Mouse (Mus musculus) midbrain, embryonic 16.5 days (tissue): ENCODE measurements around the gene Gm29609. TPM values are rescaled to one million over a fixed set of nuclear protein-coding genes. Genes with fewer than 3 reads are reported as not detected.

Experiments
- ATAC-seq: fragments of 200-750 bp; cut with Nextera tagmentation; 2 replicates; pipeline ENCODE4 v1.8.0; 2017; ENCODE audit warnings: moderate TSS enrichment
- H3K27ac ChIP-seq: fragments of 300-500 bp; sonication (generic); 2 replicates; pipeline ENCODE4 v1.5.1; 2014; ENCODE audit warnings: mild to moderate bottlenecking, low read length, mixed read lengths
- H3K27me3 ChIP-seq: fragments of 300-500 bp; sonication (generic); 2 replicates; pipeline ENCODE4 v1.6.1; 2014; ENCODE audit warnings: low read depth, low read length, mixed read lengths; ENCODE audit not compliant: control insufficient read depth, insufficient read depth
- H3K36me3 ChIP-seq: fragments of 300-500 bp; sonication (generic); 2 replicates; pipeline ENCODE4 v1.6.1; 2014; ENCODE audit warnings: mild to moderate bottlenecking, low read length, moderate library complexity, mixed read lengths; ENCODE audit not compliant: control insufficient read depth, insufficient read depth
- H3K4me1 ChIP-seq: fragments of 300-500 bp; sonication (generic); 2 replicates; pipeline ENCODE4 v1.6.1; 2014; ENCODE audit warnings: mild to moderate bottlenecking, low read length, mixed read lengths; ENCODE audit not compliant: control insufficient read depth, insufficient read depth
- H3K4me2 ChIP-seq: fragments of 300-500 bp; sonication (generic); 2 replicates; pipeline ENCODE4 v1.6.1; 2014; ENCODE audit warnings: mild to moderate bottlenecking, low read length, mixed read lengths
- H3K4me3 ChIP-seq: fragments of 300-500 bp; sonication (generic); 2 replicates; pipeline ENCODE4 v1.5.1; 2014; ENCODE audit warnings: low read depth, mild to moderate bottlenecking, low read length, moderate library complexity, mixed read lengths
- H3K9ac ChIP-seq: fragments of 300-500 bp; sonication (generic); 2 replicates; pipeline ENCODE4 v1.6.1; 2014; ENCODE audit warnings: low read depth, low read length, mixed read lengths
- H3K9me3 ChIP-seq: fragments of 300-500 bp; sonication (generic); replicated peaks from 2 replicates; pipeline ENCODE4 v1.6.1; 2014; ENCODE audit warnings: mild to moderate bottlenecking, low read length, mixed read lengths; ENCODE audit not compliant: control insufficient read depth, poor library complexity, severe bottlenecking
- whole genome bisulfite sequencing: fragments of 180-500 bp; shearing (Covaris S2); extraction: QIAGEN DNeasy Blood & Tissue Kit; methylation state at CpG from one replicate; pipeline ENCODE4 v1.1.7; 2014; 5-methylcytosine and 5-hydroxymethylcytosine counted together
- polyA plus RNA-seq: library from polyadenylated mRNA; unstranded; fragments of >200 nt; fragmentation: Nextera tagmentation; extraction: Ambion mirVana; gene quantifications from 2 replicates; pipeline ENCODE4 v1.2.1, GENCODE M21; 2015

The Gm29609 gene
- 1.9 and 2.8 TPM in 2 replicates for polyA plus RNA-seq

DNA sequence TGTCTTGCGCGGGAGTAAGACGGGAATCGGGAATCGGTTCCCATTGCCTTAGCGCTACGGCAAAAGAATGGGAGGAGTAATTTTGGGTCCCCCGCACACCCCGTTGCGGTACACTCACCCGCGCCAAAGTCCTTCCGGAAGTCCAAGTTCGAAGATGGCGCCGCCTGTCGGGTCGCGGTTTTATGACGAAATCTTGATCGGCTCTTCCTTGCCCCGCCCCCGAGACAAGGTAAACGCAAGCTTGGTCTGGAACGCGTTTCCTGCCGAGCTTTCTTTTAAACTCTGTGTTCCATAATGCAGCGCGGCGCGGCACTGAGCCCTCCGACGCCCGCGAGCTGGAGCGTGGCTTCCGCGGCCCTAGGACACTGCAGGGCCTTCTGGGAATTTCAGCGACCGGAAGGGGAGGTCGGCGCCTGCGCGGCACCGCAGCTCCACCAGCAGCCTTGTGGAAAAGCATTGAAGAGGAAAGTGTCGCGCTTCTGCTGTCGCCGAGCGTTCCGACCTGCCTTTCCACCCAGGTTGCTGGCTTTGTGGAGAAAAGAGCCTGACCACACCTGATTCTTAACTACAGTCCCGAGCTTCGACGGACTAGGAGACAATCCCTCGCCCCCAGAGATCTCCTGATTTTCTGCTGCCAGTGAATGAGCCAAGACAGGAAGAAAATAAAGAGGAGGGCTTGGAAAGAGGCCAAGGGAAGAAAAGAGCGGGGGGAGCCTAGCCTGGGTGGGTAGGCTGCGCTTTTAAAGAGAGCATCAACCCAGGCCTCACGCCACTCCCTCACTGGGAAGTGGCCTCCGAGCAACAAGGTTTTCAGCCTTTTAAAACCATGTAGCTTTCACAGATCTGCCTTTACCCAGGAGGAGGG is at the start of gene Gm29609, which contains the start of gene Gtf3c2:
Gene Gm29609 (minus strand): TSS at position 146 of the 865 bp plus-strand sequence.
Gene Gtf3c2 (minus strand): TSS at position 379 of the 865 bp plus-strand sequence.
- under 1% methylated on average over 59 of the region's 59 CpGs for WGBS
- peak within 1 kb of the TSS; percentile 87 for H3K4me3 ChIP-seq
- H3K27me3 ChIP-seq: no peaks in the 10 kb centered on the region
- H3K4me1 ChIP-seq: peaks cover 9% of the 10 kb centered on the region
- H3K4me2 ChIP-seq: peak within 1 kb of the TSS; percentile 93
- H3K36me3 ChIP-seq: no peaks in the 10 kb centered on the region
- H3K9me3 ChIP-seq: no peaks in the 10 kb centered on the region
- peak within 1 kb of the TSS; percentile 82 for H3K9ac ChIP-seq
- H3K27ac ChIP-seq: peak within 1 kb of the TSS; percentile 96
- peak; percentile 99 for ATAC-seq

DNA sequence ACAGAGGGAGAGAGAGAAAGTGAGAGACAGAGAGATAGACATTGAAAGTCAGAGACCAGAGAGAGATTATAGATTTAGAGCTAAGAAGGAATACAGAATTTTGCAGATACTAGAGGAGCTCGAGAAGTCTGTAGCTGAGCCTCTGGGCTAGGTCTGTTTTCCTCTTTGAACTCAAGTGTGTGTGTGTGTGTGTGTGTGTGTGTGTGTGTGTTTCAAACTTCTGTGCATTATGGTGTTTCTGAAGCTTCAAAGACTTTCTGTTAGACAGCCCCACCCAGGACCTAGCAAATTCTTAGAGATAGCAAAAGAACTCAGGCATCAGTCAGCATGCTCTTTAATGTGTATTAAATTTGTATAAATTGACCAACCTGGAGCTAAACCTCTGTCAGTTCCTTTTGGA is 46.9 kb upstream of the Gm29609 start:
- Histone ChIP-seq H3K27ac (no peak overlapping the region), H3K36me3 (no peaks in the 10 kb centered on the region), H3K4me1 (peaks cover 8% of the 10 kb centered on the region; the same call in 1 of the 2 replicates), H3K9ac (no peak overlapping the region), H3K9me3 (no peaks in the 10 kb centered on the region), H3K4me3 (no peak overlapping the region), H3K4me2 (no peak overlapping the region), H3K27me3 (no peaks in the 10 kb centered on the region)
- WGBS: 70% methylated on average over 1 of the region's 1 CpGs
- no peak for ATAC-seq

DNA sequence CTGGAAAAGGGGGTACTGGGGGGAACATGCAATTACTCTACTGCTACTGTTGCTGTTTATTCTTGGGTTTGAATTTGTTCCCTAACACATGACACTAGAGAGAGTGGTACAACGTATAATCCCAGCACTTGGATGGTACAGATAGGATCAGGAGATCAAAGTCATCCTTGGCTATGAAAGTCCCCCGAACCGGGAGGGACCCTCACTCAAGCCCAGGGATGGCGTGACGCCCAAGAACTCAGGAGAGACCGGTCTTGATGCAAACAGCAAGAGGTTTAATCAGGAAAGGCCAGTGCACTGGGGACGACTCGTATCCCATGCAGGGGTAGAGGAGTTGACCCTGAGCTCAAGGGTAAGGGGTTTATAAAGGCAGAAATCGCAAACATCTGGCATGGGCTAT is 43.0 kb upstream of the Gm29609 start:
- ATAC-seq: no peak
- Histone ChIP-seq H3K27ac (no peak overlapping the region), H3K9me3 (no peaks in the 10 kb centered on the region), H3K4me2 (no peak overlapping the region), H3K4me3 (no peak overlapping the region), H3K27me3 (no peaks in the 10 kb centered on the region), H3K4me1 (peaks cover 21% of the 10 kb centered on the region), H3K36me3 (no peaks in the 10 kb centered on the region), H3K9ac (no peak overlapping the region)
- WGBS: 98% methylated on average over 9 of the region's 9 CpGs

DNA sequence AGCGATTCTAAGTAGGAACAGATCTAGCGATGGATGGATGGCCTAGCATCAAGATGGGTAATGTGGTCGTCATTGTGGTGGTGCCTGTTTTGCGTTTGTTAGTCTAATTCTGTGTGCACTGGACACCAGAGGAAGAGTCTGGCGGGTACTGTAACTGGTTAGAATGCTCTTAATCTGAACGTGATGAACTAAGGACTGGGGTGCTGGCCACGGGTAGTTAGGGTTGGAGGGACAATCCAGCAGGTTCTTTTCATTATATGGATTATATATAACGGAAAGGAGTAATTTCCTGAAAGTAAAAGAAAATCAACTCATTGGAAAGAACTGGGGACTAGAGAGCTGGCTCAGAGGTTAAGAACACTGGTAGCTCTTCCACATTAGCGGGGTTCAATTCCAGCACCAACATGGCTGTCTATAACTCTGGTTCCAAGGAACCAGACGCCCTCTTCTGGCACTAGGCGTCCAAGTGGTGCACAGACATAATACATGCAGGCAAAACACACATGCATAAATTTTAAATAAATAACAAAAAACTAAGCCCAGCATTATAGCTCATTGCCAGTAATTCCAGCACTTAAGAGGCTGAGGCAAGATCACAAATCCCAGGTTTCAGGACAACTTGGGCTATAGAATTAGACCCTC is 41.7 kb upstream of the Gm29609 start:
- peak overlapping the region; percentile 78 for H3K9ac ChIP-seq
- no peaks in the 10 kb centered on the region for H3K27me3 ChIP-seq
- no peaks in the 10 kb centered on the region for H3K36me3 ChIP-seq
- H3K27ac ChIP-seq: peak overlapping the region; percentile 93
- H3K4me1 ChIP-seq: peaks cover 23% of the 10 kb centered on the region
- H3K9me3 ChIP-seq: no peaks in the 10 kb centered on the region
- H3K4me2 ChIP-seq: peak overlapping the region; percentile 57
- peak overlapping the region; percentile 99 for H3K4me3 ChIP-seq
- peak; percentile 56 for ATAC-seq
- 9% methylated on average over 11 of the region's 11 CpGs for WGBS

DNA sequence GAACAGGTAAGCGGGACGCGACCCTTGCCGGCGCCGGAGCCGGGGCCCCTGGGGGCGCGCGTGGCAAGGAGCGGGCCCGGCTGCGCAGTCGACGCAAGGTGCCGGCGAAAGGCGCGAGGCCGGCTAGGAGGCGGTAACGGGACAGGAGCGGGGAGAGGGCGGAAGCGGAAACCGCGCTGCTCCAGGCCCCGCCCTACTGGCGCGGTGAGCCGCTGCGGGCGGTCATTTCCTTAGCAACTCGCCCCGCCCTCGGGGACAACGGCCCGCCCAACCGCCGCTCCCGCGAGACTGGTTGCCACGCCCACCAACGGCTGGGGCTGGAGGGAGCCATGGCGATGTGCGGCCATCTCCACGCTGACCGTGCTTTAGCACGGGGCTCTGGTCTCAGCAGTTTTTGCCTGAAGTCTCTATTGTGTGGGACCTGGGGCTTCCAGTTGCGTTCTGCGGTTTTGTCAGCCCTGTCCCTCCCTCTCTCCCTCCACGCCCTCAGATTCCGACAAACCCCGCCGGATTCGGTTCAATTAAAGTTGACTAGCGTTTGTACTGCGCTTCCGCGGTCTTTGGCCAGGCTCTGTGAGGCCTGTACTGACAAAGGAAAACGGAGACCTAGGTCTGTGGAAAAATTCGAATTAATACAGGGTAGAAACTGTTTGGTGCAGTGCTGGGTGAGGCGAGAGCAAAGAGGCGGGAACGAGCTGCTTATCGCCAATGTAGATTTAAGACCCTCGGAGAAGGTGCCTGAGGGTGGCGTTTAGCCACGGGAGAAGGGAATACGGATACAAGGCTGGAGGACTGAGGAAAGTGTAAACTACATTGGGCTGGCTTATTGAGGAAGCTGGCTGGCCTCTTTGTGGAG is 41.0 kb upstream of the Gm29609 start, which contains the start of gene Ppm1g:
Gene Ppm1g (minus strand): TSS at position 240 of the 856 bp plus-strand sequence.
- H3K9me3 ChIP-seq: no peaks in the 10 kb centered on the region

DNA sequence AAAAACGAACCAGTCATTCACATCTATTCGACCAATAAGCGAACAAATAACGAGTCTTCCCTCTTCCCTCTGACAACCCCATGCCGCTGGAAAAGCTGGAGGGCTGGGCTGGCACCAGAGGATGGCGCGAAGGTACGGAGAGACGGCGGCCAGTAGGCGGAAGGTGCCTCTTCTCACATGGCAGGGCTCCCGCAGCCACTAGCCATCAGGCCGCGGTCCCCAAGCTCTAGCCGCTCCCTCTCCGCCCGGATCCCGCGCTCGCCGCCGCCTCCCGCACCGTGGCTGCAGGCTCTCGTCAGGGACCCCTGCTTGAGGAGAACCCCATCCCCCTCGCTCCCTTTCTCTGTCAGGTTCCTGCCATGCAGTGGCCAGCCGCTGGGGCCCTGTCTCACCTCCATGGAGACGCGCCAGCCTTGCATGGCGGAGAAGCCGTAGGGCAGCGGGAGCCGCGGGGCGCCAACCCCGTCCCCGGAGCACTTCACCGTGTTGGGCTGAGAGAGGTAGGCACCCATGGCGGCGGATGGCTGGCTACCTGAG is 40.3 kb upstream of the Gm29609 start:
- peak overlapping the region; percentile 99 for H3K4me3 ChIP-seq
- peaks cover 23% of the 10 kb centered on the region for H3K4me1 ChIP-seq

More for the DNA sequence above, 41.0 kb upstream of the Gm29609 start, which contains the start of gene Ppm1g:
- Histone ChIP-seq H3K27ac (peak within 1 kb of the TSS; percentile 93), H3K27me3 (no peaks in the 10 kb centered on the region), H3K9ac (peak within 1 kb of the TSS; percentile 94), H3K4me3 (peak within 1 kb of the TSS; percentile 99), H3K4me1 (peaks cover 23% of the 10 kb centered on the region), H3K36me3 (no peaks in the 10 kb centered on the region), H3K4me2 (peak within 1 kb of the TSS; percentile 57)
- WGBS: under 1% methylated on average over 67 of the region's 70 CpGs
- ATAC-seq: peak; percentile 93

DNA sequence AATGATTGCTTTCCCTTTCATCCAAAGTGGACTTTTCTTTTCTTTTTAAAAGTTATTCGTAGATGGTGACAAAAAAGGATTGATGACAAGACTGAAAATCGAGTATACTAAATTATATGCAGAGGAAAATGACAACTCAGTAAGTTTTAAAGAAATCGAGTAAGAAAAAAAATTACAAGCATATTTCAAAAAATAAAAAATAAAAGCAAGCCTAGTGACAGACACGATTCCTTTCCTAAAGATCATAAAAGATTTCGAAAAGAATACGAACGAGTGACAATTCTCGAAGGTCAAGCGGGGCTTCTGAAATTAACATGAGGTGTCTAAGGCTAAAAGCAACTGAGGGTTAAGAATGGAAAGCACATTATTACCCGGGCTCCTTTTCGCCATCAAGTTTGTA is 39.8 kb upstream of the Gm29609 start:
- Histone ChIP-seq H3K36me3 (no peaks in the 10 kb centered on the region), H3K9ac (peak overlapping the region; percentile 94), H3K4me2 (peak overlapping the region; percentile 57), H3K27me3 (no peaks in the 10 kb centered on the region), H3K4me3 (peak overlapping the region; percentile 99), H3K9me3 (no peaks in the 10 kb centered on the region), H3K4me1 (peaks cover 23% of the 10 kb centered on the region), H3K27ac (peak overlapping the region; percentile 93)
- no peak for ATAC-seq
- 2% methylated on average over 11 of the region's 11 CpGs for WGBS

More for the DNA sequence above, 40.3 kb upstream of the Gm29609 start:
- H3K4me2 ChIP-seq: peak overlapping the region; percentile 57
- WGBS: 0% methylated on average over 38 of the region's 40 CpGs
- H3K27ac ChIP-seq: peak overlapping the region; percentile 93
- no peak; the same call in 1 of the 2 replicates for ATAC-seq
- H3K36me3 ChIP-seq: no peaks in the 10 kb centered on the region
- H3K9me3 ChIP-seq: no peaks in the 10 kb centered on the region
- peak overlapping the region; percentile 94 for H3K9ac ChIP-seq
- no peaks in the 10 kb centered on the region for H3K27me3 ChIP-seq

DNA sequence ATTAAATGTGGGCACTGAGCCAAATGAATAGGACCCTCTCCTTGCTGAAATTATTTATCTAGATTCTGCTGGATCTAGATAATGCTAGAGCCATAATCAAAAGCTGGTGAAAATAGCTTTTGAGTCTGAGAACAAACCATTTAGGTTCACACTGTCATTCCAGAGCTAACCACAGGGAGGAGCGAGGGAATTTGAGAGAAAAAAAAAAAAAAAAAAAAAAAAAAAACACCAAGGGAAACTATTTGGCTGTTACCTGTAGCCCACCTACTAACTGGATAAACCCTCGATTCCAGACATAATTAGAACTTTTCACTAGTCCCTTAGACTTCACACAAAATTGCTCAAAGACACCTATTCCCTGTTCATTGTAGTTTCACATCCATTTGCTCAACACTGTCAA is 39.4 kb upstream of the Gm29609 start:
- Histone ChIP-seq H3K36me3 (no peaks in the 10 kb centered on the region), H3K27me3 (no peaks in the 10 kb centered on the region), H3K27ac (no peak overlapping the region), H3K4me3 (peak overlapping the region; percentile 99), H3K4me2 (peak overlapping the region; percentile 57), H3K4me1 (peaks cover 23% of the 10 kb centered on the region), H3K9ac (no peak overlapping the region), H3K9me3 (no peaks in the 10 kb centered on the region)
- no peak for ATAC-seq
- 0% methylated on average over 2 of the region's 2 CpGs for WGBS
